Mouse (Mus musculus): Measurements from ENCODE around the gene Gapdh.

Gapdh gene

DNA sequence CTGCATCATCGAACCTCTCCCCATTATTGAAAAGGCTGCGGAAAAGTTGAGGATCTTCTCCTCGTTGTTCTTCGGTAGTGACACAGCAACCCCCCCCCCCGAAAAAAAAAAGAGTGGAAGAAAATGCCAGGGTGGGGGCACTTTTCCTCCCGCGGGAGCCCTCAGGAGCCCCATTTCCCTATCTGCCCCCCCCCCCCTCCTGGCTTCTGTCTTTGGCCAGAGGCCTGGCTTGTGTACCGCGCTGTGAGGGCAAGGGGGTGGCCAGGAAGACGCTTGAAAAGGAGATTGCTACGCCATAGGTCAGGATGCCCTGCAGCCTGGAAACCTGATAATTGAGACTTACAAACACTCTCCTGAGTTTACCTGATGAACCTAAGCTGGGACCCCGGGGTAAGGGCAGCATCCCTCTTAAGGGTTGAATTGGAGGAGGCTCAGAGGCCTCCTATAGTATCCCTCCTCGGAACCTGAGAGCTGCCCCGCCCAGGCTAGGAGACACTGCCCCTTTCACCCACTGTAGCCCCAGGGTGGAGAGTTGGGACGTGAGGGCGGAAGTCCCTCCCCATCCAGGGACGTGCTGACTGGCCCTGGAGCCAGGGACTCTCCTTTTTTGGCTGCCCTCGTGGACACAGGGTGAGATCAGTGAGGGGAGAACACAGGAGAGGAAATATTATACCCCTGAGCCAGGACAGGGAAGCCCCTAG, at the start of gene Gapdh:
Gapdh (minus strand) TSS at position 417 of the 701 bp plus-strand sequence.
- DNase-seq (ENCODE audit: low read depth, low spot score) = no peak

DNA sequence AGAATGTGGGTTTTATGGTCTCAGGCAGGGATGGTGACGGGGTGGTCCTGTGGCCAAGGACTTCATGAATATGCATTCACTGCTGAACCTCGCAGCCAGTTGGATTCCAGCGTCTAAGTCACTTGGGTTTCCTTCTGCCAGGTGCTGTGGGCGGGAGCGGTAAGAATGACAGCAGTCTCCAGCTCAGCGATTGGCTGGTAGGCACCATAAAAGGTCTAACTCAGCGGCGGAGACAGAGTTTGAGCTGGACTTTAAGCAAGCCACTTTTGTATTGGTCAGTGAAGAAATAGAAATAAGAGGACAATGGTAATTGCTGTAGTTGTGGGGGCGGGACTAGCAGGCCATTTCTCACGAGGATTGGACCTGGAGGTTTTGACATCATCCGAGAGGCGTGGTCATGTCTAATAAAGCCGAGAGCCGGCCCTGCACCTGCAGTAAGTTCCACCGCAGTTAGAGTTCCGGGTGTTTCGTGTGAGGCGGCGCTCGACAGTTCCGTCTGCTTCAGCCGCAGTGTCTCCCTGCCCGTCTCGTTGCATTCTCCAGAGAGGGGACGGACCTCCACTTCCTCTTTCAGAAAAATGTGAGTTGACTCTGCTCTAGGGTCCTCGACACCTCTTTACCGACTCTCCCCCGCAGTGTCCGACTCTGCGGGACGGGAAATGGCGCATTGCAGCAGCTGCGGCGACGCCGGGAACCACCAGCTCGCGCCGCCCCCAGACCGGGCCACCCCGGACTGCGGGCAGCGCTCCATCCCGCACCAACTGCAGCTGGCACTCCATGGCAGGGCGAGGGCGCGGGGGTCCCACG, 49.1 kb upstream of the Gapdh start, which contains the start of gene Vamp1:
Vamp1 (plus strand) TSS at position 404 of the 807 bp plus-strand sequence.
- DNase-seq (ENCODE audit: low read depth, low spot score) = peak; percentile 92

DNA sequence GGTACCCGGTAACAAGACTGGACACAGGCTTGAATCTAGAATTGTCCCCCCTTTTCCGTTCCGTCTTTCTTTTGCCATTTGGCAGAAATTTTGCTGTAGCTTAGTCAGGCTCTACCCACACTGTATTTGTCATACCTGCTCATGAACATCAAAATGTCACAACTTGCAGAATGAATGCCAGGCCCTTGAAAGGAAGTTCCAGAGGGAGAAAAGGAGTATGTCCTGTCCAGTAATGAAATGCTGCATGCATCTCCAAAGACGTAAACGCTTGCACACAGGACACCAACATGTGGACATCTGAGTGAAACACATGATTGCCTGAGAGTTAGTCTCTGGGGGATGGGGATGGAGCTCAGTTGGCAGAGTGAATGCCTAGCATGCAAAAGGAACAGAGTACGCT, 47.4 kb upstream of the Gapdh start:
- DNase-seq (ENCODE audit: low read depth, low spot score) = no peak

DNA sequence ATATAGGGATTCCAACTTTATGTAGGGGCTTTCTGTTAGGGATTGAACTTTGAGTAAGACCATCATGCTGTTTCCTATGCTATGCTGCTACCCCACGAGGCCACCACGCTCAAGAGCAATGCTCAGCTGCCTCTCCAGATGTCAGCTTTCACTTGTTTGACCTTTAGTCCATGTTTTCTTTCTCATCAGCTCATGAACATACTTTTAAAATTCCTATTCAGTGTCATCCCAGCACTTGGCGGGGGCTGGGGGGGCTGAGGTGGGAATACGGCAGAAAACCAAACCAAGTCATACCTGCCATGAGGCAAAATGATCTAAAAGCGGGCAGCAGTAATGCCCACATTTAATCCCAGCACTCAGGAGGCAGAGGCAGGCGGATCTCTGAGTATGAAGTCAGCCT, 46.9 kb upstream of the Gapdh start:
- no peak for DNase-seq (ENCODE audit: low read depth, low spot score)

DNA sequence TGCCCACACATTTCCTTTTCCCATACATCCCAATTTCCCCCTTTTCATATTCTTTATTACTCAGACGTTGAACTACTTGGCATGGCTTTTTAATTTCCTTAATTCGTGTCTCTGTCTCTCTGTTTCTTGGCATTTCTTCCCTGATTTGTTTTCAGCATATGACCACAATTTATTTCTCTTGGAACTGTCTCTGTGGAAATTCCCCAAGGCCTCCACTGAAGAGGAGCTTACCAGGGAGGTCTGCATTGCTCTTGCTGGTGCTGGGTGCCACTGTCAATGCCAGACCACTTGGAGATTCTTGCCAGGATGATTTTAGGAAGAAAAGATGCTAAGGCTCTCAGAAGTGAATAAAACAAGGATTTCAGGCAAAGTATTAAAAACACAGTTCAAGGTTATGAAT, 46.4 kb upstream of the Gapdh start:
- no peak for DNase-seq (ENCODE audit: low read depth, low spot score)

DNA sequence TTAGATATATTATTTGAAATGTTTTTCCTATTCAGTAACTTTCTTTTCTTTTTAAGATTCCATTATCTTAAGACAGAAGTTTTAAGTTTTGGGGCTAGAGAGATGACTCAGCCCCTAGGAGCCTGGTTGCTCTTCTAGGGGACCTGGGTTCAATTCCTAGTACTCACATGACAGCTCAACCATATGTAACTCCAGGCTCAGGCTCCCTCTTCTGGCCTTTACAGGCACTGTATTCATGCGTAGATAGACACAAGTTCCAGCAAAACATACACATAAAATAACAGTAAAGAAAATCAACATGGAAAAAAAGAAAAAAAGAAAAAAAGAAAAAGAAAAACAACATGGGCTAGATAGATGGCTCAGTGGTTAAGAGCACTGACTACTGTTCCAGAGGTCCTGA, 44.2 kb upstream of the Gapdh start:
- DNase-seq (ENCODE audit: low read depth, low spot score) = no peak

DNA sequence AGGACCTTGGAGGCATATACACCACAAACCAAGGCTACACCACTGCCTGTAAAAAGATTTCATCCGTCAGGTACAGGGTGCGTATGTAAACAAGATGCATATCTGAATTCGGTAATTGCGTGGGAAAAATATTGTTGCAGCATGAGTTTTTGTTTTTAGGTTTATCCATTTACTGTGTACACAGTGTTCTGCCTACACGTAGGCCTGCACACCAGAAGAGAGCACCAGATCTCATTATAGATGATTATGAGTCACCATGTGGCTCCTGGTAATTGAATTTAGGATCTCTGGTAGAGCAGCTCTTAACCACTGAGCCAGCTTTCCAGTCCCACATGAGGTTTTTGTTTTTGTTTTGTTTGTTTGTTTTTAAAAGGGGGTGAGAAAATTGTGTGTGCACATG, 30.9 kb upstream of the Gapdh start:
- no peak for DNase-seq (ENCODE audit: low read depth, low spot score)

DNA sequence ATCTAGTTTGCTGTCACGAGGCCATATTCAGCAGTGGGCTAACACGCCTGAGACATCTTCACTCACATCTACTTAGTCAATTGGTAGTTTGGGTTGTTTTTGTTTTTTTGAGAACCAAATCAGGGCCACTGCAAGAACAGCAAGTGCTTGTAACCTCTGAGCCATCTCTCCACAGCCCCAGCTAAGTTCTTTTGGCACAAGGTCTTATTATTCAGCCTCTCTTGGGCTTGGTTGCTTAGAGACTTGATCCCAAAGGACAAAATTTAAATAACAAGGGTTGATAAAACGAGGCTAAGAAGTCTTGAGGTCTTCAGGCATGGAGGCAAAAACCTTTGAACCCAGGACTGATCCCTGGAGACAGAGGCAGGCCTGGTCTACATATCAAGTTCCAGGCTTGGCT, 30.0 kb upstream of the Gapdh start:
- no peak for DNase-seq (ENCODE audit: low read depth, low spot score)

DNA sequence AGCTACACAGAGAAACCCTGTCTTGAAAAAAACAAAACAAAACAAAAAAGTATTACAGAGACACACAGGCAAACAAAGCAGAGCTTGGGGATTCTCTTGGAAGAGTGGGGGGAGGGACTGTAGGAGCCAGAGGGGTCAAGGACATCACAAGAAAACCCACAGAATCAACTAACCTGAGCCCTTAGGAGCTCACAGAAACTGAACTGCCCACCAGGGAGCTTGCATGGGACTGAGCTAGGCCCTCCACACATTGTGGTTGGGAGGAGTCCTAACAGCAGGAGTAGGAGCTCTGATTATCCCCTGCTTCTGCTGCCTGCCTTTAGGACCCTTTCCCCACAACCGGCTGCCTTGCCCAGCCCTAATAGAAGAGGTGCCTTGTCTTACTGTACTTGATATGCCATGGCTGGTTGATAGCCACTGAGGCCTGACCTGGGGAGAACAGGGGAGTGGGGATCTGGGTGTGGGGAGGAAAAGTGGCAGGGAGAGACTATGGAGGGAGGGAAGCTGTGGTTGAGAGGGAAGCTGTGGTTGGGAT, 29.3 kb upstream of the Gapdh start:
- DNase-seq (ENCODE audit: low read depth, low spot score) = no peak

DNA sequence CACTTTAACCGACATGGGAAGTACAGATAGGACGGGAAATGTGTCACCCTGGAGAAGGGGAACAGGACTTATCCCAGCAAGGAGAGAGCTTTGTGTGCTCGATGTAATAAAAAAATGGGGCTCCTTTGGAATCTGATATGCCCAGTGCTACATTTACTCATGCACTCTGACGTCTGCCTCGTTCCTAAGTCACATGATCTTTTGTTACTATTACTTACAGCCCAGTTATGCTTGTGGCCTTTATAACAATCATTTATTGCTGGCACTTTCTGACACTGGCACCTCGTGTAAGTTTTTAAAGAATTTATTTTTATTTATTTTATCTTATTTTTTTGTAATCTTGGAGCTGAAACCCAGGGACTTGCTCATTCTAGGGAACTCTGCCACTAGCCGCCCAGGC, 27.1 kb upstream of the Gapdh start:
- no peak for DNase-seq (ENCODE audit: low read depth, low spot score)

DNA sequence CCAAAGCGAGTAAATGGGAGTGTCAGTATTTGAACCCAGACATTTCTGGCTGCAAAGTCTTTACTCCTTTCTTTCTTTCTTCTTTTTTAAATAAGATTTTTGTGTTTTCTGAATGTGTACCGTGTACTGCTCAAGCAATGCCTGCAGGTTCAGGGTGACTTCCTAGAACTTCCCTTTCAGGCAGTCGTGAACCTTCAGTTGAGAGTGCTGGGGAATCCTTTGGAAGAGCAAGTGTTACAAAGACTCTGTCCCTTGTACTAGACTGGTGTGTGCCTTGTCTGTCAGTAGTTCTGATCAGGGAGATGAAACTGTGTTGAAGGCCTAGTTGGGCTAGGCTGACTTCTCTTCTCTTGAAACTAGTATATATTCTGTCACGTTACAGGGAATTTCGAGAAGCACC, 26.6 kb upstream of the Gapdh start:
- no peak for DNase-seq (ENCODE audit: low read depth, low spot score)

DNA sequence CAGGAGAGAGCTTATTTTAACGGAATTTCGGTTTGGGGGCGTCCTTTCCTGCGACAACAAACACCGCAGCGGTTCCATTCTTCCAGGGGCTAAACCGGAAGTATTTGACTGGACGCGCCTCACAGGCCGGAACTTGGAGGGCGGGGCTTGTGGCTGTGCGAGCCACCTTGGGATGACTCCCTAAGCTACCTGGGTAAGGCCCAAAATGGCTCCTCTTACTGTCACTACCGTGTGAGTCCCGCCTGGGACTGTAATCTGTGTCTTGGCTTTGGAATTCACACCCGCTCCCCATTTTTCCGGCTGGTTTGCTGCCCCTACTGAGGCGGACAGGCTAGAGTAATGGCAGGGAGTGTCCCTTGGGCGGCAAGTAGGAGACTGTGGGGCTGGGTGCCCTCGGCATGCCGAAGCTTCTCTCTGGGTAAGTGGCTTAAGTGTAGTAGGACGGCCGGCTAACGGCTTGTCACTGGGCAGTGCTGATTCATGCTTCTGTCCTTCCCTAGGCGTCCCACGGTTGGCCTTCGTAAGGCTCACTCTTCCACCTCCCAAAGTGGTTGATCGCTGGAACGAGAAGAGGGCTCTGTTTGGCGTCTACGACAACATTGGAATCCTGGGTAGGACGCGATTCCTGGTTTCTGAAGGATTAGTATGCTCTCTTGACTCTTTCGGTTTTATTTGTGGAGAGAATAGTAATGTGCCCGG, 25.9 kb upstream of the Gapdh start:
- DNase-seq (ENCODE audit: low read depth, low spot score) = peak; percentile 91

DNA sequence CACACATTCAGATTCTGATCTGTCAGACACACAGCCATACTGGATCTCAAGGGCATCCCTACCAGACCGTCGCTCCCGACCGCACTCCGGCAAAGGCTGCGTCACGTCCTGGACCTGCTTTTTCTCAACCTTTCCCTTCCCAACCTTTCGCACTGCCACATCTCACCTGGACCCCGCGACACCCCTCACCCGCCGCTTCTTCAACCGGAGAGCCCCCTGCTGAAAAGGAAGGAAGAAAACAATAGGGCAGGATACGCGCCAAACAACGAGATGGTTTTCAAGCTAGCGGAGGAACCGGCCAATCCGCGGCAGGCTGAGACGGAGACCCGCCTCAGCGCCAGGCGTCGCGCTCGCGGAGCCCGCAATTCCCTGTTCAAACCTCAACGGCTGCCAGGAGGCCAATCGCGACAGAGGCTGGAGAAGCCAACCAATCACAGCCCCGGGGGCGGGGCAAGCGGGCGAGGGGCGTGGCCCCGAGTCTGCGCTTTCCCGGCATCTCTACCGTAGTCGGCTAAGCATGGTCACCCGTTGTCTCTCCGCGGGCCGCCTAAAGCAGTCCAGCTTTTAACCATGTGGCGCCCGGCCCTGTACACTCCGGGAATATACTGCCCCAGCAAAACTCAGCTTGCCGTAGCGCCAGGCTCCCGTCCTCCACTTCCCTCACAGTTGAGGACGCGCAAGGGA, 25.2 kb upstream of the Gapdh start, which contains the start of the genes Ncapd2 and Mrpl51:
Ncapd2 (minus strand) TSS at position 370 of the 684 bp plus-strand sequence.
Mrpl51 (plus strand) TSS at position 470 of the 684 bp plus-strand sequence.
- DNase-seq (ENCODE audit: low read depth, low spot score) = peak; percentile 89

DNA sequence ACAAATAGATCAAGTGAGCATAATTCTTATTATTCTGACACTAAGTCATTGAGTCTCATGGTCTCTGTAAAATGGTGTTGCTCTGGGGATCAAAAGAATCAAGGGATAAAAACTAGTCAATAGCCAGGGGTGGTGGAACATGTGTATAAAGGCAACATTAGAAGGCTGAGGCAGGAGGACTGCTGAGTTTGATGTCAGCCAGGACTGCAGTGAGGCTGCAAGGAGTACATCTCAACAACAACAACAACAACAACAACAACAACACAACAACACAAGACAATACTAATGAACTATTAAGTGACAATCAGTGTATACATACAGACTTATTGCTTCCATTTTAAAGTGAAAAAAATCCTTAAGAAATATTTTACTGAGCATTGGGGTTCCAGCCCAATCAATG, 24.5 kb upstream of the Gapdh start:
- no peak for DNase-seq (ENCODE audit: low read depth, low spot score)

DNA sequence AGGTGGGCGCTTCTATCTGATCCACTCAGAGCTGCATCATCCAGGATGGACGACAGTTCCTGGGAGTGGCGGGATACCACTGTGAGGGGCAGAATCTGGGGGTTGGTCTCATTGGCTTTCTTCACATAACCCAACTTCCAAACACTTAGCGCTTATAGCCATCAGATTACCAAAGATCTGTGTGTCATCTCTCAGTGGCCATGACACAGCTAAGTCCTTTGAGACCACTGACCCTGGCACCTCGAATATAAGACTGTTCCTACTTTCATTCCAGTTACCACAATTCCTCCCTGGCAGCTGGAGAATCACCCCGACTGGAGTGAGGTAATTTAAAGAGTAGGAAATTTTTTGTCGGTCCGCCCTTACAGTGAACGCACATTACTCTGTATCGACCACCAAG, 19.9 kb upstream of the Gapdh start:
- DNase-seq (ENCODE audit: low read depth, low spot score) = no peak

DNA sequence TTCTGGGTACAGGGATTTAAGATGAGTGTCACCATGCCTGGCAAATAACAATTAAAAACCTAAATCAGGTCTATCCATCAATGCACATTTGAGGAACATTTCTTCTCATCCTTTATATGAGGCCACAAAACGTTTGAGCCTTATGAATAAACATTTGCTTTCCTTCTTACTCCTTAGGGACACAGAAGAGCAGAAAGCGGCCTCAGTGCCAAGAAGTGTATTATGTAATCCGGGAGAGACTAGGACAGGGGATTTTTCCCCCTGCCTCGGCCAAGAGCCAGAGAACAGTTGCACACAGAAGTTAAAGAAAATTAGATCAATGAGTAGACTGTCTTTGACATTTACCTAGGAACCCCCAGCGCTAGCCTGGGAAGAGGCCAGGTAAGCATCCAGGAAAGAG, 15.9 kb upstream of the Gapdh start:
- DNase-seq (ENCODE audit: low read depth, low spot score) = no peak

DNA sequence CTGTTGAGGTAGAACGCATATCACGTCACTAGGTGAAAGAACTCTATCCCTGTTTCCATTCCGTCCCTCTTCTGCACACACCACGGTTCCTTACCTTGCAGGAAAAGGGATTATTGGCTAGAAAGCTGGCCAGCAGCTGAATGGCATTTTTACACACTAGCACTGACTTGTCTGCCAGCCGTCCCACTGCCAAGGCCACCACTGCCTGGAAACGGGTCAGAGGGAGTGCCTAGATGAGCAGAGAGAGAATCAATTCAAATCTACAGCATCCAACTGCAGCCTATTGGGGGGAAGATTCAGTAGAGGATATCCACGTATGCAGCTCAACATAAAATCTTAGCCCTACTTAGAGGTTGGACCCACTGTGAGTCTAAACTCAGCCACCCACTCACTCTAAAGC, 13.3 kb upstream of the Gapdh start:
- DNase-seq (ENCODE audit: low read depth, low spot score) = no peak

DNA sequence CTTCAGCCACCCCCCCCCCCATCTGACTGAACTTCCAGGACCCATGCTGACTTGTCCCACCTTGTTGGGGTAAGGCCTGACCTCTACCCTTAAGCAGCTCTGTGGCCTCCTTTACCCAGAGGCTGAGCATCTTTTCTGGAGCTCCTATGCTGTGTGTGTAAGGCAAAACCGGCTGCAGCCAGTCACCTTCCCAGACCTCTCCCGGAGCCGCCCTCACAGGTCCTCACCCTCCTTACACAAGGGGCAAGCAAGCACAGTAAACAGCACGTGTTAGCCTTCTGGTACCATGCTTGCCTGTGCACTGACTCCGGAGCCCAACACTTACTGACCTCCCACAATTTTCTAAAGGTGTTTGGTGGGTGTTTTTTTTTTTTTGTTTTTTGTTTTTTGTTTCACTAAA, 9.2 kb upstream of the Gapdh start:
- no peak for DNase-seq (ENCODE audit: low read depth, low spot score)

DNA sequence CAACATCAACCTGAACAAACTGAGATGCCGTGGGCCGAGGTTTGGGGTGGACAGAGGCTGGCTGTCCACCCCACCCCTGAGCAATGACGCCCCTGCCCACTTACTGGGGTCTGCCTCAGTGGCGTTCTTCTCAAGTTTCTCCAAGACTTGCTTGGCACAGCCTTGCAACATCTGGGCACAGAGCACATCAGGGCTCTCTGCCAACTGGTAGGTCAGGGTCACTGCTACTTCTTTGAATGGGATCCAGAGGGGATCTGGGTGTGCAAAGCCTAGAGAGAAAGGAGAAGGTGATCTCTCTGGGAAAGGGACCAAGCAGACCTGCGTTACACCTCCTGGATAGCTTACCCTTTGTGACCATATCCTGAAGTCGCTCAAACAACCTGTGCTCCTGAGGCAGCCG, 7.0 kb upstream of the Gapdh start:
- DNase-seq (ENCODE audit: low read depth, low spot score) = no peak

DNA sequence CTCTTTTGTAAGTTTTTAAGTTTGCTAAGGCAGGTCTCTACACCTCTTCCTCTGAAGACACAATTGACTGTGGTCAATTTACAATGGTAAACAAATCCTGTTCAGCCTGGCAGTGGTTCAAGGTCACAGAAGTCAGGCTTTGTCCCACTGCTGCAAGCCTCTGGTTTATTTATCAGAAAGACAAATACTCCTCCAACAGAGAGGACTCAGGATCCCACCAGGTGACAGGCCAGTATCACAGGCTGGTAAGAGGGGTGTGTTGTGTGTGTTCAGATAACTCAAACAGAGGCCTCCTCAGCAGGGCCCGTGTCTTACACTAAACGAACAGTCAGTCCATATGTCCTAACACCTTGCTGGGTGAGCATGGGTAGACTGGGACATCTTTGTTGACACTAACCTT, 6.2 kb upstream of the Gapdh start:
- no peak for DNase-seq (ENCODE audit: low read depth, low spot score)

DNA sequence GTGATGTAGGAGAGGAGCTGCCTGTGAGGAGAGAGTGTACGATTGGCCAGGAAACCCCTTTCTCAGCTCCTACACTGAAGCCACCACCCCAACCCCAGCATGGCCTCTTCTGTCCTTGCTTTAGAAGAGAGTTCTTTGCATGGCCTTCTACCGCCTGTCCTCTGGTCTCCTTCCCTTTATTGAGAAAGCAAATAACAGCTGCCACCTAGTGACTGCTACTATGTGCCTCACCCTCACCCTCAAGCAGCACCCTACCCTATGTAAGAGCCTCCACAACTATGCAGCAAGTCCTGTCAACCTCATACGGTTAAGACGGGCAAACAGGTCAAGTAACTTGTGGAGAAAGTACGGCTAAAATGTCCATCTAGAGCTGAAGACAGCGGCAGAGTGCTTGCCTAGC, 3.9 kb upstream of the Gapdh start:
- no peak for DNase-seq (ENCODE audit: low read depth, low spot score)

DNA sequence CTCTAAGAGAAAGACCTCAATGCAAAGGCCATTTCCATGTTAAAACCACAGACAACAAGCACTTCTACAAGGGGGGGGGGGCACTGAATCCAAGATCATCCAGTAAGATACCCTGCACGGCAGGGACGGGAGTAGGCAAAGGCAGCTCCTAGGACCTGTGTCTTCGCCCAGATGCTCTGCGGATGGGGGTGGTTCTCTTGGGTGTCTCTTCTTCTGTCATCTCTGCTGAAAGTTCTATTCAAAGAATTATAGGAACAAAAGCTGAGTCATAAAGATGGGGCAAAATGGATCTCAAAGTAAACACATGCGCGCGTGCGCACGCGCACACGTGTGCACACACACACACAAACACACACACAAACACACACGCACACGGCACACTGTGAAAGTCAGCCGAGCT, 1.8 kb upstream of the Gapdh start:
- no peak for DNase-seq (ENCODE audit: low read depth, low spot score)
